Mouse (Mus musculus) E14TG2a.4 (cell line): ENCODE results near the gene Urb2.

ENCODE experiments used
- H3K27me3 ChIP-seq: 2 replicates; pipeline ENCODE4 v1.6.1; 2014; ENCODE audit warnings: low read length, control low read depth; ENCODE audit not compliant: insufficient read depth
- H3K36me3 ChIP-seq: 2 replicates; pipeline ENCODE4 v1.6.1; 2014; ENCODE audit warnings: low read length, control low read depth; ENCODE audit not compliant: insufficient read depth
- H3K4me1 ChIP-seq: replicated peaks from 2 replicates; pipeline ENCODE4 v1.6.1; 2014; ENCODE audit warnings: low read depth, low read length, control low read depth
- H3K4me3 ChIP-seq: replicated peaks from 2 replicates; pipeline ENCODE4 v1.5.1; 2014; ENCODE audit warnings: mild to moderate bottlenecking, low read length
- H3K9me3 ChIP-seq: 2 replicates; pipeline ENCODE4 v1.6.1; 2014; ENCODE audit warnings: low read length, control low read depth
- CTCF ChIP-seq: conservative IDR thresholded peaks from 2 replicates; pipeline ENCODE4 v1.5.1; 2014; ENCODE audit warnings: low read length
- NANOG ChIP-seq: IDR thresholded peaks from 2 replicates; pipeline ENCODE4 v1.6.1; 2014; ENCODE audit warnings: borderline replicate concordance, low read length, mixed read lengths
- POU5F1 ChIP-seq: IDR thresholded peaks from 2 replicates; pipeline ENCODE4 v1.6.1; 2014; ENCODE audit warnings: low read length, borderline replicate concordance

Gene Urb2

DNA sequence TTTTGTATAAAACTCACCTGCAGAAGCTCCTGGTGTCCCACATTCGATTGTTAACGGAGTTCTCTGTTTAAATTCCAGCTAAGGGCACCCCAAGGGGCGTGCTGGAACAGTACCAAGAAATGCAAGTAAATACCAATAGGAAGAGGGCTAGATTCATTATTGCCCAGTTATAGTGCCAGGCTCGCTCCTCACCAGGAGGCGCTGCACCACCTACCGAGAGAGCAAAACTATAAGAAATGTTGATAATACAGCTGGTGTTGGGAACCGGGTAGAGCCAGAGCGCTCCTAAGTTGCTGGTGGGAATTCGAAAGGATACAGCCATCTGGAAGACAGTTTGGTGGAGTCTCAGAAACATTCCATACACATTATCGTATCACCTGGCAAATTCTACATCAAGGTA lies 56.7 kb downstream of the Urb2 start:
- no peaks in the 10 kb centered on the region for H3K36me3 ChIP-seq
- H3K9me3 ChIP-seq = peaks cover 7% of the 10 kb centered on the region
- peaks cover 4% of the 10 kb centered on the region; the same call in 1 of the 2 replicates for H3K27me3 ChIP-seq
- H3K4me1 ChIP-seq = peaks cover 14% of the 10 kb centered on the region
- H3K4me3 ChIP-seq = no peak overlapping the region
- TF ChIP-seq NANOG (no peak), POU5F1 (no peak), CTCF (no peak)

GRCm38 (mm10) chr8:124078969-124079368 lies 57.7 kb downstream of the Urb2 start:
- Histone ChIP-seq H3K27me3 (peaks cover 4% of the 10 kb centered on the region; the same call in 1 of the 2 replicates), H3K4me3 (no peak overlapping the region), H3K9me3 (peaks cover 10% of the 10 kb centered on the region), H3K36me3 (no peaks in the 10 kb centered on the region), H3K4me1 (peaks cover 14% of the 10 kb centered on the region)
- TF ChIP-seq POU5F1 (no peak), CTCF (no peak), NANOG (no peak)

DNA sequence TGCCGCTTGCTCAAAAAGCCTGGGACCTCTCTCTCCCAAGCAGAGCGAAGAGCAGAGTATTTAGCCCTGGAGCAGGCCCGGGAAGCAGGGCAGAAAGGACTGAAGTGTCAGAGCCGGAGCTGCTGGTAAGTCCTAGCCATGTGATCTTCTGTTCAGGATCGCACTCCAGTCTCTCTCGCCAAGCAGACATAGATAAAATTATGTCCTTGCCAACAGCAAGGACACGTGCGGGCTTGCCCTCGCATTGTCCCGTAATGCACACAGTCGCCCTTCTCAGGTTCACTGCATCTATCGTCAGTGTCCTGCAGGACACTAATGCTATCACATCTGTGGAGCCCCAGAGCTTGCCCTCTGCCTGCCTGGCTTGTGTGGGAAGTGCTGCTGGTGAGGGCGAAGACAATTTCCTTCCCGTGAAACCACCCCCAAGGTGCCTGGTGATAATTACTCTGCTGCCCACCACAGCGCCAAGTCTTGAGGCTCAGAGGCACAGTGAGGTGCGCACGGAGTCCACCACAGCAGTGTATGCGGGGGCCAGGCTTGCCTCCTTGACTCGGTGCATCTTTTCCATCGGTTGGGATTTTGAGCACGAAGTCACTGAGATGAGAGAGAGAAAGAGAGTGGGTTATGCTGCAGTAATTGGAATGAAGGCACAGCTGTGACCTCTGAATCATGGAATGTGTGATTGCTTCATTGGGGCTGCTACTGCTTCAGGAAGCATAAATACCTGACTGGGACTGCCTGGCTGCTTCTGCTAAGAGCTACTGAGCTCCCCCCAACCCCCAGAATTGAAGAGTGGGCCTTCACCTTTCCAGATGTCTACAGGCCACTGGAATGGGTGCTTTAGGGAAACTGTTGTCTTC lies 59.4 kb downstream of the Urb2 start:
- Histone ChIP-seq H3K4me3 (no peak overlapping the region), H3K4me1 (peaks cover 14% of the 10 kb centered on the region), H3K27me3 (peaks cover 12% of the 10 kb centered on the region; the same call in 1 of the 2 replicates), H3K36me3 (no peaks in the 10 kb centered on the region), H3K9me3 (peaks cover 10% of the 10 kb centered on the region)
- no peak for TF ChIP-seq CTCF
- no peak for TF ChIP-seq NANOG
- TF ChIP-seq POU5F1 = no peak

DNA sequence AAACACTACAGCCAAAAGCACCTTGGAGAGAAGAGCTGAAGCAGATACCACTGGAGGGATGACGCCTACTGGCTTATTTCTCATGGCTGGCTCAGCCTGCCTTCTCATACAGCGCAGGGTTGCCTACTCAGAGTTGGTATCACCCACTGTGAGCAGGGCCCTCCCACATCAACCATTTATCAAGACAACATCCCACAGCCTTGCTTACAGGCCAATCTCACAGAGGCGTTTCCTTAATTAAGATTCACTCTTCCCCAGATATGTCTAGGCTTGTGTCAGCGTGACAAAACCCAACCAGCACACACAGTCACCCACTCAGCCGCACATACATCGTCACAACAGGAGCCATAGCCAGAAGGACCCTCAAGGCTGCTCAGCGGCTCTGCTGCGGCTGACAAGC lies 61.3 kb downstream of the Urb2 start:
- no peak for TF ChIP-seq POU5F1
- no peak for TF ChIP-seq NANOG
- TF ChIP-seq CTCF = no peak
- peaks cover 24% of the 10 kb centered on the region for H3K27me3 ChIP-seq
- no peak overlapping the region for H3K4me3 ChIP-seq
- H3K36me3 ChIP-seq = no peaks in the 10 kb centered on the region
- H3K4me1 ChIP-seq = peaks cover 24% of the 10 kb centered on the region
- H3K9me3 ChIP-seq = peaks cover 10% of the 10 kb centered on the region

GRCm38 (mm10) chr8:124083611-124084010 lies 62.3 kb downstream of the Urb2 start:
- Histone ChIP-seq H3K9me3 (peaks cover 10% of the 10 kb centered on the region), H3K4me1 (peaks cover 32% of the 10 kb centered on the region), H3K4me3 (no peak overlapping the region), H3K27me3 (peaks cover 24% of the 10 kb centered on the region), H3K36me3 (no peaks in the 10 kb centered on the region)
- TF ChIP-seq NANOG = no peak
- no peak for TF ChIP-seq CTCF
- TF ChIP-seq POU5F1 = no peak

- Histone ChIP-seq H3K4me1 (peaks cover 39% of the 10 kb centered on the region), H3K4me3 (no peak overlapping the region), H3K27me3 (peaks cover 20% of the 10 kb centered on the region), H3K9me3 (peaks cover 10% of the 10 kb centered on the region), H3K36me3 (no peaks in the 10 kb centered on the region)
- TF ChIP-seq POU5F1 (no peak), CTCF (no peak), NANOG (no peak)
Observed at GRCm38 (mm10) chr8:124085668-124086067, 64.4 kb downstream of the Urb2 start.

- Histone ChIP-seq H3K36me3 (no peaks in the 10 kb centered on the region), H3K4me1 (peaks cover 40% of the 10 kb centered on the region), H3K27me3 (peaks cover 20% of the 10 kb centered on the region), H3K4me3 (0 out of 2 replicates have a peak overlapping the region, but pooled peaks have one; percentile 26), H3K9me3 (peaks cover 10% of the 10 kb centered on the region)
- TF ChIP-seq CTCF = no peak
- TF ChIP-seq POU5F1 = no peak; the same call in 1 of the 2 replicates
- peak; percentile 86 for TF ChIP-seq NANOG
Observed at GRCm38 (mm10) chr8:124088092-124088613, 66.8 kb downstream of the Urb2 start.

DNA sequence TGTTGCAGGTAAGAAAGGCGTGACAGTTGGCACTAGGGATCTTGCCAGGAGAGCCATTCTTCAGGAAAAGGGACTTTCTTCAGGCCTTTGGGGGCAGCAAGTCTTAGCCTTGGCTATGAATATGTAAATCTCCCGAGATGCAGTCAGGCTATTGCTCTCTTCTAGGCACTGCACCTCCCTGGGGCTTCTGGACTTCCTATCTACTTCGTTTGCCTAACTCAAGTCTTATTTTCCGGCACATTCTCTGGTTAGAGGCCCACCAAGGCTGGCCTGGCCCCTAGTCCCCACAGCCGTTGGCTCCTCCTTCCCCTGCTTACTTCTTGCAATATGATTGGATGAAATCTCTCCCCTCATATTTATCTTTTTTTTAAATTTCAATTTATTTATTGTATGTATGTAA lies 67.7 kb downstream of the Urb2 start:
- H3K4me3 ChIP-seq = no peak overlapping the region
- H3K4me1 ChIP-seq = peaks cover 40% of the 10 kb centered on the region
- peaks cover 15% of the 10 kb centered on the region for H3K9me3 ChIP-seq
- H3K36me3 ChIP-seq = no peaks in the 10 kb centered on the region
- TF ChIP-seq NANOG = no peak
- no peak for TF ChIP-seq CTCF
- TF ChIP-seq POU5F1 = no peak
- H3K27me3 ChIP-seq = peaks cover 20% of the 10 kb centered on the region

DNA sequence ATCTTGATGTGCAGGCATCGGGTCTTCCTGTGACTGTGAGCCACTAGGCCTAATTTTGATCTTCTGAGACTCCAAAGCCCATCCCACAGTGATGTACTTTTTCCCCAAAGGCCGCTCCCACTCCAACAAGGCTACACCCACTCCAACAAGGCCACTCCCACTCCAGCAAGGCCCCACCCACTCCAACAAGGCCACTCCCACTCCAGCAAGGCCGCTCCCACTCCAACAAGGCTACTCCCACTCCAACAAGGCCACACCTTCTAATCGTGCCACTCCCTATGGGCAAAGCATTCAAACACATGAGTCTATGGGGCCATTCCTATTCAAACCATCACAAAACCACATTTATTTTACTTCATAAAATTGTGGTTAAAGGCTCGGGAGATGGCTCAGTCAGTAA lies 69.2 kb downstream of the Urb2 start:
- Histone ChIP-seq H3K9me3 (peaks cover 16% of the 10 kb centered on the region), H3K27me3 (peaks cover 15% of the 10 kb centered on the region), H3K36me3 (no peaks in the 10 kb centered on the region), H3K4me3 (no peak overlapping the region), H3K4me1 (peaks cover 40% of the 10 kb centered on the region)
- TF ChIP-seq POU5F1 = no peak
- no peak for TF ChIP-seq CTCF
- no peak for TF ChIP-seq NANOG
